Mouse (Mus musculus) lung, postnatal 14 days (tissue): ENCODE data around the gene 4930522H14Rik.
A peak's percentile ranks its signal among the peaks of the same experiment; 100 is the strongest.

ENCODE experiments used
- DNase-seq: peaks from one replicate; pipeline ENCODE4 v3.0.0; 2021

Gene 4930522H14Rik

DNA sequence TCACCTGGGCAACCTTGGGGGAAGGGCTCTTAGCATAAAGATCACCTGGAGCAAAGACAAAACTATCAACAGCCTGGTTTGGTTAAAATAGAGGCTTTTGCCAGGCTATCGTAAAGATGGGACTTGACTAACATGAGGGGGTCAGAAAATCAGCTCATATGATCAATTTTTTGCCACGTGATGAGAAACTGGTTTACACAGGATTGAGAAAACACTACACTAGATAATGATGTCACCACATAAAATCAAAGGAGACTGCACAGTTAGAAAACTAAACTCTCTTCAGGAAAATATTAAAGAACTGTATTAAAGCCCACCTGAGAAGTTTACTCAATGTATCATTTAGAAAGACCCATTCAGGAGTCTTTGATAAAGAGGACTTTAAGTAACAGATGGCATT, 56.0 kb downstream of the 4930522H14Rik start:
- no peak for DNase-seq

DNA sequence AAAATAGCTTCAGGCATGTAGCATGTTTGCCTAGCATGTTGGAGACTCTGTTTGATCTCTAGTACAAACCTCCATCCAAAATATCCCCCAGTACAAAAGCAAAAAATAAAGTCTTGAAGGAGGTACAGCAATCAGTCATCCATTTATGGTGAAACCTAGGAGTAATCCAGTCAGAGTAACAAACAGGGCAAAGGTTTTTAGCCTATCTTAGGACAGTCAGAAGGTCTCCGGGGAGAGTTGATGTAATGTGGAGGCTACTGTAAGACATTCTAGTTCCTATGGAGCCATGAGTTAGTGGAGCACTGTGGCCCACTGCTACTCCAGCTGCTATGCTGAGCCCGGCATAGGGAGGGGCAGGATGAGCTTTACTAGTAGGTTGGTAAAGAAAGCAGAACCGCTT, 58.5 kb downstream of the 4930522H14Rik start:
- DNase-seq = no peak

DNA sequence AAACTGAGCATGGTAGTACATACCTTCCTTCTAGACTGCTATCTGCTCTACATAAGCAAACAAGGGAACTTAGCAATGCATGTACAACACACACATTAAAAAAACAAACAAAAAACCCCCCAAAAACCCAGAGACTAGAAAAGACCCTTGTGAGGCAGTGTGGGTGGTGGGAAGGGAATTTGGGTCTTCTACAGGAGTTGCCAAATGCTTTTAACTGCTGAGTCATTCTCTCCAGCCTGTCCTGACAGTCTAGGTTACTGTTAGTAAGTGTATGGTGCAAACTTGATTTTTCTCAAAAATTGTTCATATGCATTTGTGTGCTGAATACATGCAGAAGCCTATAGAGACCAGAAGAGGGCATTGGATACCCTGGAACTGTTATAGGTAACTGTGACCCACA, 59.5 kb downstream of the 4930522H14Rik start:
- no peak for DNase-seq

DNA sequence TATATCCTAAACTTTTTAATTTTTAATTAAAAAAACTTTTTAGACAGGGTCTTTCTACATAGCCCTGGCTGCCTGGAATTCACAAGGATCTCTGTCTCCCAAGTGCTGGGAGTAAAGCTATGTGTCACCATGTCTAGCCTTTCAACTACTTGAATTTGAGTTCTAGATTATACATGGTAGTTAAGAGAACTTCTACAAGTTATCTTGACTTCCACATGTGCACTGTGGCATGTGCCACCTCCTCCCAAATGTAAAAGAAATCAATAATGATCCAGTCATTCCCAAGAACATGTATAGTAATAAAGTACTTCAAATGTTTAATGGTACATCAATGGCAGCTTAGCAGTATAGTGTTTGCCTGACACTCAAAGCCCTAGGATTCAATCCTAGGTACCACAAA, 63.4 kb downstream of the 4930522H14Rik start:
- no peak for DNase-seq

DNA sequence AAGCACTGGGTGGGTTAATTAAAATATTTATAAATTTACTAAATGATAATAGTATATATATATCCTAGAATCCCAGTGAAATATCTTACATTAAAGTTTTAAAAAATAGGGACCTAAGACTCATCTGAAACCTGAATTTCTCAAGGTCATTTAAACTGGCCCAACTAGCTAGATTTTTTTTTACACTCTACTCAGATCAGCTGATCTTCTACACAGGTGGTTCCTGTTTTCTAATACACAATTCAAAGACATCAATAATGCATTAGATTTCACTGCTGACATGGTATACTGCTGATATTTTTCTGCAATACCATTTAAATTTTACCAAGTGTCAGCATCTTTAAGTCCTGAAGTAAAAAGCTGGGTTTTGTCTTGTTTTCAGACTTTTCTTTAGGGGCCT, 67.2 kb downstream of the 4930522H14Rik start:
- DNase-seq = no peak

DNA sequence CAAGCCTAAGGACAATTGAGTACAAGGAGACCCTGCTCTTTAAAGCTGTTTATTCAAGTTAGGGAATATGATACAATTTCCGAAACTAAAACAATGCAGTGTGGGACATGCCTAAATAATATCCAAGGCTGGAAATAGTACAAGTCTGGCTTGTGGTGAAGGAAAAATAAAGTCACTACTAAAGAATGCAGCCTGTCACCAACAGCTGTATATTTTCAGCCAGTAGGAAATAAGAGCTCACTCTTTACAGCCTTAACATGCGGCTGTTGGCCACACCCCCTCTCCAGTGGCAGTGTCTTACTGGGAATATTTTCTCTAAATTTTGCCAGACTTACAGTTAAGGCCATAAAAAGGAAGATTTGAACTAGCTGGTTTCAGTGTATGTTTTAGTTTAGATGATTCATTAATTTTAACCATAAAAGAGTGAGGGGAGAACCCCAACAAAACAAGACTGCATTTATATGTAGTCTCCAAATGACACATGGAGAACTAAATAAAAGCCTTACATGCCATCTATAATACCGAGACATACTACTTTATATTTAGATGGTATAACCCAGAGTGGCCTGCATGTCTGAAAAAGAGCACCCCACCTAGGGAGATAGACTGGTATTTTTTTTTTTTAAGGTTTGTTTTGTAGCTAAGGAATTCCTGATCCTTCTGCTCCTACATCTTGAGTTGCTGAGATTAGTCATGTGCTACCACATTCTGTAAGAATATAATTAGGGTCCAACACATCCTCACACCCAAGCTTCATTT, 70.5 kb downstream of the 4930522H14Rik start:
- DNase-seq = peak; percentile 47

DNA sequence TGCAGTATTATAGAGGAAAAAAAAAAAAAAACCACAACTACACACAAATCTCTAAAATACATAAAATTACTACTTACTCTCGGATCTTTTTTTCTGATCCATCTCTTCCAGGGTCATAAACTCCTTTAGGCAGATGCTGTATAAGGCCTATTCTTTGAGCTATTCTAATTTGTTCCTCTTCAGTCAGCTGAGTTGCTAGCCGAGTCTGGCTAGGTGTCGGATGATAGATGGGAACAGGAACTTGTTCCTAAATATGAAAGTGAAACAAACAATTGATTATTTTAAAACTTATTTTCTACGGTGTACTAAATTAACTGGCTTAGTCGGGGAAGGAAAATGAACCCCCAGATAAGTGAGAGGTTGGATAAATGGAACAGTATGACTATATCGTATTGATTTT, 74.3 kb downstream of the 4930522H14Rik start:
- DNase-seq = no peak
